Mouse (Mus musculus) erythroblast, embryonic 14.5 days (primary cell): ENCODE data around the gene Hs3st5.

ENCODE experiments used
- GATA1 ChIP-seq: IDR thresholded peaks from 2 replicates; pipeline ENCODE4 v1.6.1; 2012; ENCODE audit warnings: low read length, inconsistent platforms, mixed read lengths
- TAL1 ChIP-seq: IDR thresholded peaks from 3 replicates; pipeline ENCODE4 v1.6.1; 2012; ENCODE audit warnings: low read length, inconsistent platforms, mixed read lengths

- TF ChIP-seq TAL1 (no peak), GATA1 (no peak)
These were observed 275.0 kb downstream of the Hs3st5 start for GRCm38 (mm10) chr10:36781641-36782040.
